Mouse (Mus musculus) adrenal gland, adult 18-20 months (tissue): ENCODE measurements around the gene Cxcl14. TPM values are rescaled to one million over a fixed set of nuclear protein-coding genes. Genes with fewer than 3 reads are reported as not detected.

Source experiments
- DNase-seq, 2 experiments: peaks; one replicate each; pipeline ENCODE4 v3.0.0; 2021 to 2022; ENCODE audit warnings: low spot score in 2 of 2
- total RNA-seq, 2 experiments: library from RNA; stranded (reverse); gene quantifications; 1 replicate in 1 of 2; 2 replicates in 1 of 2; pipeline ENCODE4 v1.2.3; 2021

Gene Cxcl14
- total RNA-seq, 2 experiments from 2014 or later = 60.1 to 60.7 TPM

DNA sequence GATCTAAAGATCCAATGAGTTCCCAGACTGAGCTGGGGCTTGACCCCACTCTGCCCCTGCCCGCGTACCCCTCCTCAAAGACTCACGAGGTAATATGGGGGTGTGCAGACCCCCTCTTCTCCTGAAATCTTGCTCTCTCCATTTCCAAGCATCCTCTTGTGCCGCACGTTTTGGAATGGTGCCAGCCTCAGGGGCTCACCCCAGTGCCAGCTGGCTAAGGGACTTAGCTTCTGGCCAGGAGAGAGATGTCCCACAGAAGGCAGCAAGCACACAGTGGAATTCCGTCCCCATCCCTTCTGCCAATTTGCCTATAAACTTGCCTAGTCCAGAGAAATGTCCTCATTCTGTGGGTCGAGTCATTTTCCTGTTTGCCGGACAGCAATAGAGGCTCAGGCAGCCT, 43.6 kb downstream of the Cxcl14 start:
- DNase-seq = no peak

GRCm38 (mm10) chr13:56251924-56252619, 44.3 kb downstream of the Cxcl14 start, which contains the start of gene Neurog1:
Gene Neurog1 (minus strand): TSS chr13:56252163.
- no peak for DNase-seq

GRCm38 (mm10) chr13:56251176-56251923, 45.0 kb downstream of the Cxcl14 start:
- DNase-seq = no peak

- DNase-seq = no peak
Measured at GRCm38 (mm10) chr13:56250551-56251161, 45.7 kb downstream of the Cxcl14 start.

GRCm38 (mm10) chr13:56249593-56250341, 46.6 kb downstream of the Cxcl14 start:
- DNase-seq = no peak

- DNase-seq = no peak
Measured at GRCm38 (mm10) chr13:56243104-56243503, 53.2 kb downstream of the Cxcl14 start.

- no peak for DNase-seq
Measured at GRCm38 (mm10) chr13:56240012-56240770, 56.2 kb downstream of the Cxcl14 start.

Other genes with a start within 250 kb of the Cxcl14 start
- gene H2afy, start 160.2 kb downstream of the Cxcl14 start, total RNA-seq = 100 to 1,000 TPM; 121 to 122 TPM
- 1 to 10 TPM; 2.2 to 3.0 TPM for gene Tifab, start 117.7 kb downstream of the Cxcl14 start, total RNA-seq
- gene Neurog1, start 44.4 kb downstream of the Cxcl14 start, total RNA-seq = not detected
- not detected for gene Gm3045, start 130.0 kb upstream of the Cxcl14 start, total RNA-seq
- gene Slc25a48, start 141.8 kb upstream of the Cxcl14 start, total RNA-seq = 1 to 10 TPM; 2.4 to 5.9 TPM
- not detected for gene Il9, start 185.7 kb upstream of the Cxcl14 start, total RNA-seq
- 1 to 10 TPM; 2.8 to 5.4 TPM for gene Fbxl21, start 225.9 kb upstream of the Cxcl14 start, total RNA-seq